Mouse (Mus musculus): ENCODE results near the gene Ltbp2.

- TF ChIP-seq POLR2A (IDR thresholded peaks at IDR 0.05; ENCODE audit: insufficient read depth, low read depth, low read length) (no peak), CTCF (IDR thresholded peaks at IDR 0.05; ENCODE audit: insufficient read depth, low read depth, low read length) (no peak)
Measured at GRCm38 (mm10) chr12:84907024-84907626, 30.8 kb upstream of the Ltbp2 start.

Data from olfactory bulb, adult 2 months (tissue).